Mouse (Mus musculus): ENCODE measurements around the gene Smox. TPM values are rescaled to one million over a fixed set of nuclear protein-coding genes. Genes with fewer than 3 reads are reported as not detected.

Gene Smox
- polyA plus RNA-seq, 1 experiment: 22.2 TPM

DNA sequence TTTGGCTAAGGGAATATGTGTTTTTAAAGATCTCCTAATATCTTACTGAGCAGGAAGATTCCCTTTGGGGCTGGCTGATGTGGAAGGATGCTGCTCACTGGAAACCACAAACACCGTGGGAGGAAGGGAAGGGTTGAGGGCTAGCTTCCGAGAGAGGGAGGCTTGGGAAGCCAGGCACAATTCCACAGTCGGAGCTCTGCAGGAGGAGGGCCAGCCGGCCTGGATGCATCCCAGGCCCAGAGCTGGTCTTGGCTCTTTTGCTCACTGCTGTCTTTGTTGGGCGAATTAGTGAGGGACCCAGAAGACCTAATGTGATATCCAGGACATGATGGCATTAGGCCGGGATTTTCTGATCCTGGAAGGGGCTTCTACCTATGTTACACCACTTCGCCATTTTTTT is 6.9 kb downstream of the Smox start:
- no peak overlapping the region for H3K27ac ChIP-seq (ENCODE audit: control insufficient read depth, insufficient read depth, low read depth, low read length)
- no peaks in the 10 kb centered on the region for H3K36me3 ChIP-seq (ENCODE audit: control insufficient read depth, insufficient read depth, low read length)
- peaks cover 5% of the 10 kb centered on the region for H3K4me1 ChIP-seq (ENCODE audit: control insufficient read depth, insufficient read depth, low read length)
- TF ChIP-seq CTCF (IDR thresholded peaks at IDR 0.05; ENCODE audit: control insufficient read depth, insufficient read depth, insufficient replicate concordance, low read depth, low read length) (no peak), POLR2A (IDR thresholded peaks at IDR 0.05; ENCODE audit: control insufficient read depth, low read depth, low read length) (no peak)
- no peak overlapping the region for H3K4me3 ChIP-seq (ENCODE audit: control insufficient read depth, low read depth, low read length)
- H3K27me3 ChIP-seq (ENCODE audit: control insufficient read depth, insufficient read depth, low read length): no peaks in the 10 kb centered on the region

DNA sequence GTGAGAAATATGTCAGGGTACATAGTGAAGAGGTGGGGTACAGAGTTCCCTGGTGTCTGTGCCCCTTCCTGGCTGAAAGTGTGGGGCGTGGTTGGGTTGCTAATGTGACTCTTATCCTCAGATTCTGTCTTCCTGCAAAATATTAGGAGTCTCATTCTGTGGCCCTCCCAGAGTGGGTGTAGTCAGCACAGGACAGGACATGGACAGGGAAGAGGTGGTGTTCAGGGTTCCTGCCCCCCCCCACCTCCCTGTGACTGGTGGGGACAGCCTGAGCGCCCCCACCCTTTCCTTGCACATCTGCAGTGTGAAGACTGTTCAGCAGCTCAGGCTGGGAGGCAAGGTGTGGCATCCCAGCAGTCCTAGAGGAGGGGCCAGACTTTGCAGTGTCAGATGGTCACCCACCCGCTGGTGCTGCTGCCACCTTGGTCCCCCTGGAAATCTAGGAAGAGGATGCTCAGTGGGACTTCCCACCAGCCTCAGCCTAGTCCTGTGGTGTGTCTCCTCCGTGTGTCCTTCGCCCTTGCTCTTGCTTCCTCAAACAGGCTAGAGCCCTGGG is 8.1 kb downstream of the Smox start:
- peaks cover 5% of the 10 kb centered on the region for H3K4me1 ChIP-seq (ENCODE audit: control insufficient read depth, insufficient read depth, low read length)
- H3K4me3 ChIP-seq (ENCODE audit: control insufficient read depth, low read depth, low read length): no peak overlapping the region
- no peak overlapping the region for H3K27ac ChIP-seq (ENCODE audit: control insufficient read depth, insufficient read depth, low read depth, low read length)
- H3K36me3 ChIP-seq (ENCODE audit: control insufficient read depth, insufficient read depth, low read length): no peaks in the 10 kb centered on the region
- TF ChIP-seq POLR2A (IDR thresholded peaks at IDR 0.05; ENCODE audit: control insufficient read depth, low read depth, low read length) (no peak), CTCF (IDR thresholded peaks at IDR 0.05; ENCODE audit: control insufficient read depth, insufficient read depth, insufficient replicate concordance, low read depth, low read length) (no peak)
- H3K27me3 ChIP-seq (ENCODE audit: control insufficient read depth, insufficient read depth, low read length): no peaks in the 10 kb centered on the region

GRCm38 (mm10) chr2:131501886-131502285 is 10.6 kb downstream of the Smox start:
- H3K4me1 ChIP-seq (ENCODE audit: control insufficient read depth, insufficient read depth, low read length): peaks cover 9% of the 10 kb centered on the region
- no peaks in the 10 kb centered on the region for H3K36me3 ChIP-seq (ENCODE audit: control insufficient read depth, insufficient read depth, low read length)
- no peaks in the 10 kb centered on the region for H3K27me3 ChIP-seq (ENCODE audit: control insufficient read depth, insufficient read depth, low read length)
- H3K27ac ChIP-seq (ENCODE audit: control insufficient read depth, insufficient read depth, low read depth, low read length): no peak overlapping the region
- no peak for TF ChIP-seq CTCF (IDR thresholded peaks at IDR 0.05; ENCODE audit: control insufficient read depth, insufficient read depth, insufficient replicate concordance, low read depth, low read length)
- no peak for TF ChIP-seq POLR2A (IDR thresholded peaks at IDR 0.05; ENCODE audit: control insufficient read depth, low read depth, low read length)
- H3K4me3 ChIP-seq (ENCODE audit: control insufficient read depth, low read depth, low read length): no peak overlapping the region

- H3K4me3 ChIP-seq (ENCODE audit: control insufficient read depth, low read depth, low read length): no peak overlapping the region
- peaks cover 10% of the 10 kb centered on the region for H3K4me1 ChIP-seq (ENCODE audit: control insufficient read depth, insufficient read depth, low read length)
- H3K36me3 ChIP-seq (ENCODE audit: control insufficient read depth, insufficient read depth, low read length): no peaks in the 10 kb centered on the region
- TF ChIP-seq POLR2A (IDR thresholded peaks at IDR 0.05; ENCODE audit: control insufficient read depth, low read depth, low read length): no peak
- TF ChIP-seq CTCF (IDR thresholded peaks at IDR 0.05; ENCODE audit: control insufficient read depth, insufficient read depth, insufficient replicate concordance, low read depth, low read length): no peak
- H3K27me3 ChIP-seq (ENCODE audit: control insufficient read depth, insufficient read depth, low read length): no peaks in the 10 kb centered on the region
- H3K27ac ChIP-seq (ENCODE audit: control insufficient read depth, insufficient read depth, low read depth, low read length): no peak overlapping the region
Measured at GRCm38 (mm10) chr2:131502561-131502960, 11.3 kb downstream of the Smox start.

GRCm38 (mm10) chr2:131505431-131505830 is 14.1 kb downstream of the Smox start:
- H3K27ac ChIP-seq (ENCODE audit: control insufficient read depth, insufficient read depth, low read depth, low read length): no peak overlapping the region
- H3K27me3 ChIP-seq (ENCODE audit: control insufficient read depth, insufficient read depth, low read length): no peaks in the 10 kb centered on the region
- no peak overlapping the region for H3K4me3 ChIP-seq (ENCODE audit: control insufficient read depth, low read depth, low read length)
- peaks cover 16% of the 10 kb centered on the region for H3K4me1 ChIP-seq (ENCODE audit: control insufficient read depth, insufficient read depth, low read length)
- H3K36me3 ChIP-seq (ENCODE audit: control insufficient read depth, insufficient read depth, low read length): no peaks in the 10 kb centered on the region
- TF ChIP-seq CTCF (IDR thresholded peaks at IDR 0.05; ENCODE audit: control insufficient read depth, insufficient read depth, insufficient replicate concordance, low read depth, low read length) (no peak), POLR2A (IDR thresholded peaks at IDR 0.05; ENCODE audit: control insufficient read depth, low read depth, low read length) (no peak)

GRCm38 (mm10) chr2:131506358-131506757 is 15.1 kb downstream of the Smox start:
- TF ChIP-seq POLR2A (IDR thresholded peaks at IDR 0.05; ENCODE audit: control insufficient read depth, low read depth, low read length) (no peak), CTCF (IDR thresholded peaks at IDR 0.05; ENCODE audit: control insufficient read depth, insufficient read depth, insufficient replicate concordance, low read depth, low read length) (no peak)
- H3K36me3 ChIP-seq (ENCODE audit: control insufficient read depth, insufficient read depth, low read length): no peaks in the 10 kb centered on the region
- no peak overlapping the region for H3K27ac ChIP-seq (ENCODE audit: control insufficient read depth, insufficient read depth, low read depth, low read length)
- no peak overlapping the region for H3K4me3 ChIP-seq (ENCODE audit: control insufficient read depth, low read depth, low read length)
- peaks cover 16% of the 10 kb centered on the region for H3K4me1 ChIP-seq (ENCODE audit: control insufficient read depth, insufficient read depth, low read length)
- no peaks in the 10 kb centered on the region for H3K27me3 ChIP-seq (ENCODE audit: control insufficient read depth, insufficient read depth, low read length)

DNA sequence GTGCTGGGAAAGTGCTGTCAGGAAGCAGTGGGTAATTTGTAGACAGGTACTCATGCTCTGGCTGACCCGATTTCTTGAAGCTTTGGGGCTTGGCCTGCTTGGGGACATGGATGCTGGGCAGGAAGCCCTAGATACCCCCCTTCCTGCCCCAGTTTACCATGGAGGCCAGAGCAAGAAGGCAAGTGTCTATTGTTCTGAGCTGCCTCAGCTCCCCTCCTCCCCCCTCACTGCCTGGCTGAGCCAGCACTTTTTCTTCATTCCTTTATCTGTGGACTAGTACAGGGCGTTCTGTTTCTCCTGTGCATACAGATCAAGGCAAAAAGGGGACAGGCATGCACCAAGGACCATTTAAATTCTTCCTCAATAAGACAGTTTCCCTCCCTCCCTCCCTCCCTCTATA is 17.2 kb downstream of the Smox start:
- Histone ChIP-seq H3K4me1 (ENCODE audit: control insufficient read depth, insufficient read depth, low read length) (peaks cover 13% of the 10 kb centered on the region), H3K36me3 (ENCODE audit: control insufficient read depth, insufficient read depth, low read length) (no peaks in the 10 kb centered on the region), H3K27me3 (ENCODE audit: control insufficient read depth, insufficient read depth, low read length) (no peaks in the 10 kb centered on the region), H3K4me3 (ENCODE audit: control insufficient read depth, low read depth, low read length) (no peak overlapping the region), H3K27ac (ENCODE audit: control insufficient read depth, insufficient read depth, low read depth, low read length) (peak overlapping the region; percentile 78)
- TF ChIP-seq CTCF (IDR thresholded peaks at IDR 0.05; ENCODE audit: control insufficient read depth, insufficient read depth, insufficient replicate concordance, low read depth, low read length) (no peak), POLR2A (IDR thresholded peaks at IDR 0.05; ENCODE audit: control insufficient read depth, low read depth, low read length) (no peak)
